Mouse (Mus musculus): ENCODE measurements at regions not wholly inside any gene's neighbourhood (a gene's known extent, or its start where the extent isn't known, plus 50 kb on each side); places are given as distances from the start of the nearest gene placed in this dataset.
A peak's percentile ranks its signal among the peaks of the same experiment; 100 is the strongest.

DNA sequence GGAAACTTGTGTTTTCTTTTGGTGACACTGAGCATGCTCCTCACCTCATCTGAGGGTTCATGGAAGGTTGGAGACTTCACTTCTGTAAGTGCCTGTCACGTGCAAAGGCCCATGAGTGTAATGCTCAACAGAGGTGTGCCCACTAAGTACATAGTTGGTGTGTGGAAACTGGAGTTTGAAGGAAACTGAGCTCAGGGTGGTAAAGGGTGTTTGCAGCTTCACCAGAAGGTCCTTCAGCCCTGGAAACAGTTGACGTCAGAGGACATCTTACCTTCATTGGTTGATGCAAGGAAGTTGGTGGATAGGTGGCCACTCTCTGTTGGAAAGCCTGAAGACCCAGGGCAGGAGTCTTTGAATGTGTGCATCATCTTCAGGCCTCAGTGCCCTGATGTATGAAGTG, 83.0 kb upstream of the Irx3 start:
- no peaks in the 10 kb centered on the region for H3K9me3 ChIP-seq (ENCODE audit: control insufficient read depth, low read length)
- no peaks in the 10 kb centered on the region for H3K36me3 ChIP-seq (ENCODE audit: control insufficient read depth, insufficient read depth, low read length)
- no peak overlapping the region for H3K9ac ChIP-seq (ENCODE audit: low read depth, low read length)
- no peaks in the 10 kb centered on the region for H3K4me1 ChIP-seq (ENCODE audit: control insufficient read depth, insufficient read depth, low read depth, low read length)
- H3K4me3 ChIP-seq (ENCODE audit: low read length), result no peak overlapping the region
- no peak overlapping the region for H3K27ac ChIP-seq (ENCODE audit: low read depth, low read length)
- ATAC-seq, result no peak
- no peak overlapping the region for H3K4me2 ChIP-seq (ENCODE audit: low read length)
- WGBS, result 92% methylated on average over 2 of the region's 2 CpGs
- H3K27me3 ChIP-seq (replicated peaks; ENCODE audit: control insufficient read depth, insufficient read depth, low read length), result no peaks in the 10 kb centered on the region

DNA sequence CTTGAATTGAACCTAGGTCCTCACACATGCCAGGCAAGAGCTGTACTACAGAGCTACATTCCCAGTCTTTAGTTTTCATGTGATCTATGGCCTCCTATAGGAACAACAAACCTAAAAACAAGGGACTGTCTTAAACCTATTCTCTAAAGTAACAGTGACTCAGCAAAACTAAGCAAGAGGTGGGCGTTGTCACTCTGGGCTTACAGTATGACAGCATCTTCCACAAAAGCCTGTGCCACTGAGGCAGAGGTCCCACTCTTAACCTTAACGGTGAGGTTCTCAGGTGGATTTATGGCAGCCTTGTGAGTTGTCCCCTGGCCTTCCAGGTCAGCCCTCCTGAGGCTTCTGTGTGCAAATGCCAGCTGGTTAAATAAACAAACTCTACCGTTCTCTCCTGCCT, 82.5 kb upstream of the Irx3 start:
- Histone ChIP-seq H3K4me1 (ENCODE audit: control insufficient read depth, insufficient read depth, low read depth, low read length) (no peaks in the 10 kb centered on the region), H3K9me3 (ENCODE audit: control insufficient read depth, low read length) (no peaks in the 10 kb centered on the region), H3K4me2 (ENCODE audit: low read length) (no peak overlapping the region), H3K27ac (ENCODE audit: low read depth, low read length) (no peak overlapping the region), H3K27me3 (replicated peaks; ENCODE audit: control insufficient read depth, insufficient read depth, low read length) (no peaks in the 10 kb centered on the region), H3K36me3 (ENCODE audit: control insufficient read depth, insufficient read depth, low read length) (no peaks in the 10 kb centered on the region), H3K4me3 (ENCODE audit: low read length) (no peak overlapping the region), H3K9ac (ENCODE audit: low read depth, low read length) (no peak overlapping the region)
- no peak for ATAC-seq
- WGBS, result 60% methylated on average over 3 of the region's 3 CpGs

DNA sequence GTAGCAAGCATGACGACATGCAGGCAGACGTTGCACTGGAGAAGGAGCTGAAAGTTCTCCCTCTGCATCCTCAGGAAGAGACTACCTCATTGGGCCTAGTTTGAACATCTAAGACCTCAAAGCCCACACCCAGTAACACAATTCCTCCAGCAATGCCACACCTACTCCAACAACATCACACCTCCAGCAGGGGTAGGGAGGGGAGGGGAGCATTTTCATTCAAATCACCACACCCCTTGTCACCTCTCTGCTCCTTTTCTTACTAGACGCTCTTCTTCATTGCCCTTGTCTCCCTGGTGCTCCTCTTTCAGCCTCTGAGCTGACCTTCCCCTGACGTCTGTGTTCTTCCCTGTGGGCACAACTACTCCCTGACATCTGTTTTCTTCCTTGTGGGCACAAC, 81.1 kb upstream of the Irx3 start:
- Histone ChIP-seq H3K27ac (ENCODE audit: low read depth, low read length) (no peak overlapping the region), H3K4me2 (ENCODE audit: low read length) (no peak overlapping the region), H3K4me3 (ENCODE audit: low read length) (no peak overlapping the region), H3K36me3 (ENCODE audit: control insufficient read depth, insufficient read depth, low read length) (no peaks in the 10 kb centered on the region), H3K4me1 (ENCODE audit: control insufficient read depth, insufficient read depth, low read depth, low read length) (no peaks in the 10 kb centered on the region), H3K9me3 (ENCODE audit: control insufficient read depth, low read length) (no peaks in the 10 kb centered on the region), H3K27me3 (replicated peaks; ENCODE audit: control insufficient read depth, insufficient read depth, low read length) (no peaks in the 10 kb centered on the region; the same call in 1 of the 2 replicates), H3K9ac (ENCODE audit: low read depth, low read length) (no peak overlapping the region)
- ATAC-seq, result no peak
- 74% methylated on average over 4 of the region's 4 CpGs for WGBS

DNA sequence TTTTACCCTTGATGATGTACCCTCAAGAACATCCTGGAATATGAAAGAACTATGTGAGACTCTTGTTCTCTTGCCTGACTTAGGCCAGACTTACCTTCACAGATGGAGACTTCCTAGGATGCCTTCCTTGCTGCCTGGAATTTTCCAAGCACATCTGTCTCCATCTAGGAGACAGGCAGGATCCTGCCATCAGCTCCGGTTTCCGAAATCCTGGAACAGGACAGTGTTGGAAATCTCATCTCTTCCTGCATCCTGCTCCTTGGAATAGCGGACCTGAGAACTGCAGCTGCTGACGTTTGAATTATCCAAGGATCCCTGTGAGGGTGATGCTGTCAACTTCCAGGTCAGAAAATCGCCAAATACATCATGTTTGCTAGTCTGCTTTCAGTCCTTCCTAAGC, 77.0 kb upstream of the Irx3 start:
- no peak overlapping the region for H3K4me2 ChIP-seq (ENCODE audit: low read length)
- no peaks in the 10 kb centered on the region for H3K9me3 ChIP-seq (ENCODE audit: control insufficient read depth, low read length)
- H3K27me3 ChIP-seq (replicated peaks; ENCODE audit: control insufficient read depth, insufficient read depth, low read length), result peaks cover 11% of the 10 kb centered on the region
- ATAC-seq, result no peak
- no peak overlapping the region for H3K9ac ChIP-seq (ENCODE audit: low read depth, low read length)
- no peaks in the 10 kb centered on the region for H3K4me1 ChIP-seq (ENCODE audit: control insufficient read depth, insufficient read depth, low read depth, low read length)
- no peak overlapping the region for H3K4me3 ChIP-seq (ENCODE audit: low read length)
- 88% methylated on average over 5 of the region's 5 CpGs for WGBS
- H3K27ac ChIP-seq (ENCODE audit: low read depth, low read length), result no peak overlapping the region
- no peaks in the 10 kb centered on the region for H3K36me3 ChIP-seq (ENCODE audit: control insufficient read depth, insufficient read depth, low read length)

DNA sequence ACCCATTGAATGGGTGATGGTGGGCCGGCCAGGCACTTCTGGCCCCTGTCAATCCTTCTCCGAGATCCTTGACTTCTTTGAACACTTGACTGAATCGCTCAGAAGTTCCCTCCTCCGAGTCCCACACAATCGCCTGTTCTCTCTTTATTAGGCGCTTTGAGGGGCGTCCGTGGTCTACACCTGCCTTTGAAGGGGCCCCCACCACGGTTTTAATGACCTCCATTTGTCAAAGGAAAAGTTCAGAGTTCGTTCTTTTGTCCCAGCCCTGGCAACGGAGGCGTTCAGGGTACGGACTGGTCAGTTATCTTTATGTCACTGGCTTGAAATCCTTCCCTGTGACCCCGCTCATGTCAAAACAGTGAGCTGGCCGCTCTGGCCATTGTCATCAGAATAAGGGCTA, 74.3 kb upstream of the Irx3 start:
- Histone ChIP-seq H3K36me3 (ENCODE audit: control insufficient read depth, insufficient read depth, low read length) (no peaks in the 10 kb centered on the region), H3K4me3 (ENCODE audit: low read length) (no peak overlapping the region), H3K4me1 (ENCODE audit: control insufficient read depth, insufficient read depth, low read depth, low read length) (peaks cover 5% of the 10 kb centered on the region), H3K9ac (ENCODE audit: low read depth, low read length) (no peak overlapping the region), H3K9me3 (ENCODE audit: control insufficient read depth, low read length) (no peaks in the 10 kb centered on the region), H3K4me2 (ENCODE audit: low read length) (no peak overlapping the region), H3K27me3 (replicated peaks; ENCODE audit: control insufficient read depth, insufficient read depth, low read length) (peaks cover 11% of the 10 kb centered on the region), H3K27ac (ENCODE audit: low read depth, low read length) (no peak overlapping the region)
- ATAC-seq, result no peak
- 15% methylated on average over 15 of the region's 15 CpGs for WGBS

DNA sequence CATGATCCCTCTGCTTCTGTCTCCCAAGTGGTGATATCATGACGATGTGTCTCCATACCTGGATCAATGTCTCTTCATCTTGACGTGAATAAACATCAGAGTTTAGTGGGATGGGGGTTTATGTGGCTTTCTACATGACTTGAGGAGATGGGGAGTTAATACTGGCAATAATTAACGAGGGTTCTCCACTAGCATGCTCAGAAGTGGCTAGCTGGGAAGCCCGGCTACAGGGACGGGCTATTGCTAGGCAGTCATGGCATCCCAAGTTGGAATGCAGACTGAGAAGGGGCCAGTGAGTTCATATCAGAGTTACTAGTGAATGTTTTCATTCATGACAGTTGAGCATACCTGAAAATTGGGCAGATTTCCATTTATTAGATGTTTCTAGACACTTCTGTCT, 71.4 kb upstream of the Irx3 start:
- H3K27me3 ChIP-seq (replicated peaks; ENCODE audit: control insufficient read depth, insufficient read depth, low read length), result peaks cover 14% of the 10 kb centered on the region
- WGBS, result 50% methylated on average over 5 of the region's 5 CpGs
- no peak for ATAC-seq

DNA sequence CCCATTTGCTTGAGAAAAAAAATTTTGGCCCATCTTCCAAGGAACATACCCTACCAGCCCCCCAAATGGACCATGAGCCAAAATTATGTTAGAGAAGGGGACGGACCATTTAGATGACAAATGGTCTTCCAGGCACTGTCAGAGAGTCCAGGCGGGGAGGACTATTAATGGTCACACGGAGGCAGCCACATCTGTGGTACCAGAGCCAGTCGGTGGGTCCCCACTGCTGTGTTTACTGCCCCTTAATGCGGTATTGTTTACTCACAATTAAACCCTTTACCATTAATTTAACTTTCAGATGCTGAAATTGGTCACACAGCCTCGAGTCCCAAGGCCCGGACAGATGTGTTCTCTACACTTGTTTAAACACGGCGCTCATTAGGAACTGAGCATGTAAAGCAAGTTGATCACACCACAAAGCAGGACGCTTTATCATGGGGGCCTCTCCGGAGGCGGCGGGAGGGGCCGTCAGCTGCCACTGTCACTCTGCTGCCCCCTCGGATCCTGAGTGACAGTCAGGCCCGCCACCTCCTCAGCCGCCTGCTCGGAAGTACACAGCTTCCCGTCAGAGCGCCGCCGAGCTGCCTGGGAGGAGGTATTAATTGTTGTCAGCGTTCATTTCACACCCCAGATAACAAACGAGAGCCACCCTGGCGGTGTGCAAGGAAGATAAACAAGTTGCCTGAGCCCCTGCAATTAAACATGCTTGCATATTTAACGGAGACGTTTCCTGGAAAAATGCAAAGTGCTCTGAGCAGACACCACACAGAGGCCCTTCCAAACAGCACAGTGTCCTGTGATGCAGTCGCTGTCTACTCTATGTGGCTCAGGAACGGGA, 70.6 kb upstream of the Irx3 start:
- Histone ChIP-seq H3K27ac (ENCODE audit: low read depth, low read length) (no peak overlapping the region), H3K27me3 (replicated peaks; ENCODE audit: control insufficient read depth, insufficient read depth, low read length) (peaks cover 10% of the 10 kb centered on the region), H3K9ac (ENCODE audit: low read depth, low read length) (no peak overlapping the region; the same call in 1 of the 2 replicates), H3K4me1 (ENCODE audit: control insufficient read depth, insufficient read depth, low read depth, low read length) (peaks cover 5% of the 10 kb centered on the region), H3K36me3 (ENCODE audit: control insufficient read depth, insufficient read depth, low read length) (no peaks in the 10 kb centered on the region), H3K4me2 (ENCODE audit: low read length) (peak overlapping the region; percentile 52), H3K4me3 (ENCODE audit: low read length) (peak overlapping the region; percentile 18), H3K9me3 (ENCODE audit: control insufficient read depth, low read length) (no peaks in the 10 kb centered on the region)
- peak; percentile 82 for ATAC-seq
- 6% methylated on average over 29 of the region's 29 CpGs for WGBS

More for the DNA sequence above, 71.4 kb upstream of the Irx3 start:
- Histone ChIP-seq H3K36me3 (ENCODE audit: control insufficient read depth, insufficient read depth, low read length) (no peaks in the 10 kb centered on the region), H3K4me1 (ENCODE audit: control insufficient read depth, insufficient read depth, low read depth, low read length) (peaks cover 5% of the 10 kb centered on the region), H3K4me3 (ENCODE audit: low read length) (no peak overlapping the region), H3K9me3 (ENCODE audit: control insufficient read depth, low read length) (no peaks in the 10 kb centered on the region), H3K4me2 (ENCODE audit: low read length) (no peak overlapping the region), H3K9ac (ENCODE audit: low read depth, low read length) (no peak overlapping the region), H3K27ac (ENCODE audit: low read depth, low read length) (no peak overlapping the region)

DNA sequence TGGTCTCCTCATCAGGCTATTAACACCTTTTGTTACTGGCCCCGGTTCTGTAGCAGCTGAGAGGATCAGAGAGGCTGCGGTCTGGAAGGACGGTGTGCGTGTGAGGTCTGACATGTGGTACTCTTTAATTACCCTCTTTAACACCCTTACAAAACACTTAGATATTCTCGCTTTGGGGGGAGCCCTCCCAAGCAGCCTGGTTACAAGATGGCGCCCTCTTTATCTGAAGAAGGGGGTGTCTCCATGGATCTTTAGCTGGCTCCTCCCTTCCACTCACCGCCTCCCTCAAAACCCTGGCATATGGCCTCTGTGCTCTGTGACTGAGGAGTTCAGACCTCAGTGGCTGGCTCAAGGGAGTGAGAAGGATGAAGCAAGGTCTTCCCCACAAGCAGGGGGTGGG, 65.2 kb upstream of the Irx3 start:
- Histone ChIP-seq H3K4me1 (ENCODE audit: control insufficient read depth, insufficient read depth, low read depth, low read length) (no peaks in the 10 kb centered on the region), H3K9ac (ENCODE audit: low read depth, low read length) (no peak overlapping the region), H3K27me3 (replicated peaks; ENCODE audit: control insufficient read depth, insufficient read depth, low read length) (peaks cover 10% of the 10 kb centered on the region), H3K36me3 (ENCODE audit: control insufficient read depth, insufficient read depth, low read length) (no peaks in the 10 kb centered on the region), H3K4me3 (ENCODE audit: low read length) (no peak overlapping the region), H3K9me3 (ENCODE audit: control insufficient read depth, low read length) (no peaks in the 10 kb centered on the region), H3K27ac (ENCODE audit: low read depth, low read length) (no peak overlapping the region), H3K4me2 (ENCODE audit: low read length) (no peak overlapping the region)
- no peak for ATAC-seq
- 22% methylated on average over 7 of the region's 7 CpGs for WGBS

DNA sequence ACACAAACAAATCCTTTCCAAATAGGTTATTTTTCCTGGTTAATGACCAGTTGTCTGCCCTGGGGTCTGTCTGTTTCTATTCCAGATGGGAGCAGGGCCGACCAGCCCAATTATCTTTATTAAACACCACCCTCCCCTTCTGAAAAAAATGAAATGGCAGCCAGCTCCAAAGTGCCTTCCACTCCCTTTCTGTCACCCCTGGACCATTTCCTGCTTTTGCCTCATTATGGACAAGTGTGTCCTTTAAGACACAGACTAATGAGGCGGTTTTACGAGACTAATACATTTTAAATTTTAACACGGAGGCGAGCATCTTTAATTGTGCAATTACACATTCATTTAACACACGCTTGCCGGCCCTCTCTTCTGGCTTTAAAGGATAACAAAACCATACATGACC, 64.2 kb upstream of the Irx3 start:
- H3K4me2 ChIP-seq (ENCODE audit: low read length), result no peak overlapping the region
- H3K27me3 ChIP-seq (replicated peaks; ENCODE audit: control insufficient read depth, insufficient read depth, low read length), result peaks cover 14% of the 10 kb centered on the region; the same call in 1 of the 2 replicates
- no peak overlapping the region for H3K9ac ChIP-seq (ENCODE audit: low read depth, low read length)
- no peak overlapping the region for H3K27ac ChIP-seq (ENCODE audit: low read depth, low read length)
- no peak for ATAC-seq
- no peaks in the 10 kb centered on the region for H3K36me3 ChIP-seq (ENCODE audit: control insufficient read depth, insufficient read depth, low read length)
- no peaks in the 10 kb centered on the region for H3K9me3 ChIP-seq (ENCODE audit: control insufficient read depth, low read length)
- H3K4me3 ChIP-seq (ENCODE audit: low read length), result no peak overlapping the region
- no peaks in the 10 kb centered on the region for H3K4me1 ChIP-seq (ENCODE audit: control insufficient read depth, insufficient read depth, low read depth, low read length)
- WGBS, result 39% methylated on average over 7 of the region's 7 CpGs

All from hindbrain, embryonic 16.5 days (tissue).